ENCODE assay signal across 20 mouse cellular contexts in genomic region chr14:95281431-95281830, GRCm38 (mm10).
"Had no signal": no experiment of that assay in that cellular context is flagged by ENCODE, and none has a peak within 500 bp of the region (broad histone marks: within the 10 kb centered on the region; RNA-seq: fewer than 3 reads in every experiment).

No protein-coding gene starts in this region.

- H3K27me3 ChIP-seq: limb, embryonic 15.5 days; midbrain, embryonic 13.5 days; neural tube, embryonic 13.5 days had no signal

- ATAC-seq: intestine, postnatal 0 days; liver, postnatal 0 days; lung, postnatal 0 days; midbrain, embryonic 13.5 days had no signal

- H3K4me3 ChIP-seq: layer of hippocampus, adult 2 months; limb, embryonic 15.5 days; midbrain, embryonic 13.5 days; myocyte; neural tube, embryonic 13.5 days had no signal

- H3K9me3 ChIP-seq: limb, embryonic 15.5 days; midbrain, embryonic 13.5 days; neural tube, embryonic 13.5 days had no signal

- H3K27ac ChIP-seq: kidney, postnatal 0 days; layer of hippocampus, adult 2 months; limb, embryonic 15.5 days; liver, embryonic 14.5 days; macrophage; midbrain, embryonic 13.5 days; neural tube, embryonic 13.5 days had no signal

- H3K4me1 ChIP-seq: limb, embryonic 15.5 days; midbrain, embryonic 13.5 days; neural tube, embryonic 13.5 days had no signal

- DNase-seq: kidney, adult 2 months; kidney, postnatal 25 days; layer of hippocampus, adult 9-11 months; liver, postnatal 0 days; lung, embryonic 14.5 days; right cerebral cortex, postnatal 25 days; spleen, adult 18-20 months; thymus, adult 18-20 months; thymus, postnatal 36 days had no signal

- H3K9ac ChIP-seq: limb, embryonic 15.5 days; liver, embryonic 14.5 days; liver, postnatal 0 days; lung, embryonic 14.5 days; midbrain, embryonic 13.5 days; neural tube, embryonic 13.5 days had no signal

- H3K4me2 ChIP-seq: limb, embryonic 15.5 days; liver, embryonic 11.5 days; lung, embryonic 14.5 days; midbrain, embryonic 13.5 days; neural tube, embryonic 13.5 days had no signal

- H3K36me3 ChIP-seq: limb, embryonic 15.5 days; midbrain, embryonic 13.5 days; neural tube, embryonic 13.5 days had no signal
